Mouse (Mus musculus) urinary bladder, postnatal 25 days (tissue): ENCODE measurements around the gene Parva.

ENCODE experiments used
- DNase-seq: peaks from one replicate; pipeline ENCODE4 v3.0.0; 2022; ENCODE audit warnings: low spot score

Gene Parva

DNA sequence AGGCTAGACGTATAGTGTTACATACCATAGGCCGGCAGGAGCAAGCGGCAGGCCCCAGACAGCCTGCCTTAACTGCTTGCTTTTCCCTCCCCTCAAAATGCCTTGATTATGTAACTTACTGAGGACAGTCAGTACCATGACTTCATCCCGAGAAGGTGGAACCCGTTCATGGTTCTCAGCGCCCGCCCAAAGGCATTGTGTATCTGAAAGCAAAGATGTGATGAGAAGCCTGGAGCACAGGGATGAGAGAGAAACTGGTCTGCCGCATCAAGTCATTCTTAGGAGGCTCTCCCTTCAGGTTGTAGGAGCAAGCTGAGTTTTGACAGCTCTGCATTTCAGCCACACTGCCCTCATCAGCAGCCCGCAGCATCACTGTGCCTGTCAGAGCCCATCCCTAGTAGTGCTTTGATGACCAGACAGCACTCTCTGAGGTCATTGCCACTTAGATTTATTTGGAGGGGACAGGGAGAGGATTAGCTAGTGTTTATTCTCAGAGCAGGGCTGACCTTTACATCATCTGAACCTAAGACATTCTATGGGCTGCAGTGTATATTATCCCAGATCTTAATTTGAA is 45.5 kb downstream of the Parva start:
- DNase-seq, result no peak

DNA sequence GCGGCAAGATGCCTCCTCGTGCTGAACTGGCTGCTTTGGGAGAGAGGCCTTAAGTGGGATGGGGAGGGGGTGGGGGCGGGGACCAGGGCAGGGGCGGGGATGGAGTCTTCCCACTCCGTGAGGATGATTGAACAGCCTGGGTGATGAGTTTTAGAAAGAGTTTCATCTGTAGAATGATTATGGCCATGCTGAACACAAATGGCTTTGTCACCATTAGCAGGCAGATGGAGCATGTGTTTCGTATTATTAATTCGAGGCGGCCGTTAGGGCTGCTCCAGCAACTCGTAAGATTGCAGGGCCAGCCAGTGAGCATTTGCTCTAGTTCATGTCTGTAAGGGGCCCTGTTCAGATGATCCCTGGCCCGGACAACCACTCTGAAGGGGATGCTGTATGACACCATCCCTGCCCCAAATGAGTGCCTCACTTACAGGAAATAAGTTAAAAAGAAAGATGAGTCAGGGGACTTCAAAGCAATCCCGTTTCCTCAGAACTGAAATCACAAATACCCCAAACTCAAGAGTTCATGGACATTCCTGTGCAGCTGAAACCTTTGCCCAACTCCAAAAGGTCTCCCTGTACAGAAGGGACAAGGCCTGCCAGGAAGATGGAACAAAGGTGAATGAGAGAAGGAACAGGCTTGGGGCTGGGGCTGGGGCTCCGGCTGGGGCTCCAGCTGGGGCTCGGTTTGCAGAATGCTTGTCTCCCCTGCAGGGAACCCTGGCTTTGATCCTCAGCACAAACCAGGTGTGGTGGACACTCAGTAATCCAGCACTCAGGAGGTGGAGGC is 46.5 kb downstream of the Parva start:
- DNase-seq, result no peak

DNA sequence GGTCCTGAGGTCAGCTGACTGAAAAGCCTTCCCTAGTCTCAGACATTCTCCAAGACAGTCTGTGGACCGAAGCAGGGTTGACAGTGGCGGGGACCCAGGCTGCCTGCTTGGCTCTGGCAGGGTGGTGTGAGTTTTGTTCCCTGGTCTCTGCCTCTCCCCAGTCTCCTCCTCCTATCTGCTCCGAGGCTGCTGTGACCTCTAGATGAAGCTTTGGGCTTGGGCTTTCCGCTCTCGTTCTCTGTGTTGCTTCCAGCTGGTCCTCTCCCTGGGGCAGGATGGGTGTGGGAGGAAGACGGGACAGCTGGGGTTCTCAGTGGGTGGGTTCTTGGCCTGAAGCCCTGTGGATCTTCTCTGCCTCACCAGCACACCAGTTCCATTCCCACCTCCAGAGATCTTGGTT is 51.8 kb downstream of the Parva start:
- no peak for DNase-seq

DNA sequence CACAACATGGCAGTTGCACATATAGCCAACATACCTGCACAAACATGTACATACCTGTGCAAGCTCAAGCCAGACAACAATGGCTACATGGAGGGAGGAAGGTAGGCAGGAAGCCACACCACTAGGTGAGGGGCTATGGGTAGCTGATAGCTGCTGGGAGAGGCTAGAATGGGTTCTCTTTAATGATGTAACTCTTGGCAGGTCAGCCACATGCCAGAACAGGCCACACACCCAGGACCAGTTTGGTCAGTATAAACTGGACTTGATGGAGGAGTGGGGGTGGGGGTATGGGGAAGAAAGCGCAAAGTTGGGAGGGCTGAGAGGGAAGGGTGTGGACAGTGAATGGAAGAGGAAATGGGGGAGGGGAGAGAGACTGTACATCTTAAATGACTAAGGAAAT is 53.7 kb downstream of the Parva start:
- no peak for DNase-seq

DNA sequence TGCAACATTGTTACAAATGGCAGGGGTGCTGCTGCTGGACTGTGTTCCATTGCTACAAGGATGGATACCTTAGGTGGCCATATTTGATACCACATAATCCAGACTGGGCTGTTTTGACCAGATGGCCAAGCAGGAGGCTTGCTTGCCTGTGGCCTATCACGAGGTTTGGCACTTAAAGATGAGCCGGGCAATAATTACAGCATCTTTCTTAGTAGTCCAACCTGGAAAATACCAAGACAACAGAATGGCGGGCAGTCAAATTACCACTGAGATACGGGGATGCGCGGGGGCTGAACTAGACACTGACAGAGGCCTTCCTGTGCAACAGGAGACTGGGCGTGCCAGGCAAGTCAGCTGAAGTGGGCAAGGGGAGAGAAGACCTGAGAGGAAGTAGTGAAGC is 55.3 kb downstream of the Parva start:
- no peak for DNase-seq

DNA sequence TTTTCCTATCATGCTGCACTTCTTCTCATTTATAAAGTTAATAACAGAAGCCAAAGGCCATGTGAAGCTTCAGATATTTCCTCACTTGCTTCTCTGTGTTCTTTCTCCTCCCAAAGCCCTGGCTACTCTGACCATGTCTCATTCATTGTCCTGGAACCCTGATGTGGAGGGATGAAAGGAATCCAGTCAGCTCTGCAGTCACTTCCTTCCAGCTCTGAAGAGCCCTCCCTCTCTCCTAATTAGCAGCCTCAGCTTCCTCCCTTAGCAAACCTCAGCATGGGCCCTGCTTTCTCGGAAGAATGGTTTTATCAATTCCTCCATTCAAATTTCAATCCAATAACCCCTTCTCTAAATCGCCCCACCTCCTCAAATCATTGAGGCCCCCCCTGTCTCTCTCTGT is 56.1 kb downstream of the Parva start:
- DNase-seq, result no peak

DNA sequence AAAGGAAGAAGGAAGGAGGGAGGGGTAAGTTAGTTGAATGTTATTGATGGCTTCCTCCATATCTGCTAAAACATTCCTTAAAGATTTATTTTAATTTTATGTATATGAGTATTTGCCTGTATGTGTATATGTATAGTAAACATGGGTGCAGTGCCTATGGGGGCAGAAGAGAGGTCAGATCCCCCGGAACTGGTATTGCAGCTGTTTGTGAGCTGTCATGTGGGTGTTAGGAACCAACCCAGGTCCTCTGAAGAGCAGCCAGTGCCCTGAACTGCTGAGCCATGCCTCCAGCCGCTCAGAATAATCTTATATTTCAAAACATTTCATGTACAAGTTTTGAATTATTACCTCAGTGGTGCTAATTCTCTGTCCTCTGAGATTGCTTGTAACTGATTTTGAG is 63.5 kb downstream of the Parva start:
- no peak for DNase-seq

DNA sequence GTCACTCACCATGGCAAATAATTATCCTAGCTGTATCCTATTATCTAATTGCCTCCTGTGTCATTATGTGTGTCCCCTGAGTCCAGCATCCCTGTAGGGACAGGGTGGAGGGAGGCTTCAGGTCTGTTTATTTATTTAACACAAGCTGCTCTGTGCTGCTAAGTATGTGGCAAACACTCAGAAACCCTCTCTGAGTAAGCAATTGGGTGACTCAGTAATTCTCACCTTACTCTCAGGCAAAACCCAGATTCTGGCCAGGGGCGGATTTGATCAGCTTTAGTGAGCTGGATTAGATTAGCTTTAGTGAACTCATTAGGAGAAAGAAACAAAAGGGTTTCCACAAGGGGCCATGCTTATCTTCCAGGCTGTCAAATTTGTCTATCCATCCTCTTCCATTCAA is 64.4 kb downstream of the Parva start:
- no peak for DNase-seq

DNA sequence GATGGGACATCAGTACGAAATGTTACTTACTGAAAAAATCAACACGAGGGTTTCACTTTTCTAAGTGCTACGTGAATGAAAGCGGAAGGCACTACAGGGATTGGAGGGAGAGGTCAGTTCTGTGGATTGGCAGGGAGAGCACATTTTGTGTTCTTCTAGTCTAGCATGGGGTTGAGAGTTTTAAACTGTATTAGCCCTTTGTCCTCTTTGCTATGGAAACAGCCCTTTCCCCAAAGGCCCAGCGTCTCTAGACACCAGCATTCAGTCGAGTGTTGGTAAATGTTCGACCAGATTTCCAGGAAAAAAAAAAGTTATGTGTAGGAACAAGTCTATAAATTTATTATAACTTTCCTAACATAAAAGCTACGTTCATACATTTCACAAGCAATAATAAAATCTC is 68.6 kb downstream of the Parva start:
- DNase-seq, result no peak

DNA sequence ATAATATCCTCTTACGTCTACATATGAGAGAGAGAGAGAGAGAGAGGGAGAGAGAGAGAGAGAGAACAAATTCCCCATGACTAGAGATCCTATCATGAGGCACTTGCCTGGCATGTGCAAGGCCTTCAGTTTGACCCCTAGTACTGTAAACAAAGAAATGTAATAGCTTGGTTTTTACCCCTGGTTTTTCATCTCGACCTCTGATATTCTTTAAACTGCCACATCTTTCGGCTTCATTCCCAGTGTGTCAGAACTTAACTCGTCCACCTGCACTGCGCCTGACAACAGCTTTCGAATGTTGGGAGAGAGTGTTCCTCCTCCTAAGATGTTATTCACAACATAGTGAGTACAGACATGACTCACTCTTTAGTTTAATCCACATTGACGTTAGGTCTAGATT is 69.6 kb downstream of the Parva start:
- no peak for DNase-seq

DNA sequence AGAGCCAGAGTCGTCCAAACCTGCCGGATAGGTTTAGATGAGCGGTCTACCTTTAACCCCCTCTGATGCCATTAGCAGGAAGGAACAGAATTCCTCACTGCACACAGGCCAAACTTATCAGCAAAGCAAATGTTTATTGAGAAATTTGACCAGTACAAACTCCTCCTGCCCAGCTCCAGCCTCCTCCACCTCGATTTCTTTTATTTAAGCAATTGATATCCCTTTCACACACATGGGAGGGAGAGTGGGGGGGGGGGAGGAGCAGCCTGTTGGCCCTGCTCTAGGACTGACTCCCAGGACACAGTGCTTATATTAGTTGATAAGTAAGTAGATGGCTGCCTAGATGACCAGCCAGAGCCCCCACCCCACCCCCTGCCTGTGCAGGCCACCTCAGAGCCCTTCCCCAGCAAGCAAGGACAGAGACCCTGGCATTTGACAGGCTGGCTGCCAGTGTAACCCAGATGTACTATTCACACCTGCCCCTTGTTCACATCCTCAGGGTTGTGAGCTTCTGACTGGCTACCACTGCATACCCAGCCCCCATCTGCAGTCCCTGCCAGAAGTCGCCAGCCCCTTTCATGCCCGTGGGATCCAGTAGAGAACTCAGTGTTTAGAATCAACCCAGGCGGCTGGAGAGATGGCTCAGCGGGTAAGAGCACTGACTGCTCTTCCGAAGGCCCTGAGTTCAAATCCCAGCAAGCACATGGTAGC is 71.4 kb downstream of the Parva start:
- no peak for DNase-seq

DNA sequence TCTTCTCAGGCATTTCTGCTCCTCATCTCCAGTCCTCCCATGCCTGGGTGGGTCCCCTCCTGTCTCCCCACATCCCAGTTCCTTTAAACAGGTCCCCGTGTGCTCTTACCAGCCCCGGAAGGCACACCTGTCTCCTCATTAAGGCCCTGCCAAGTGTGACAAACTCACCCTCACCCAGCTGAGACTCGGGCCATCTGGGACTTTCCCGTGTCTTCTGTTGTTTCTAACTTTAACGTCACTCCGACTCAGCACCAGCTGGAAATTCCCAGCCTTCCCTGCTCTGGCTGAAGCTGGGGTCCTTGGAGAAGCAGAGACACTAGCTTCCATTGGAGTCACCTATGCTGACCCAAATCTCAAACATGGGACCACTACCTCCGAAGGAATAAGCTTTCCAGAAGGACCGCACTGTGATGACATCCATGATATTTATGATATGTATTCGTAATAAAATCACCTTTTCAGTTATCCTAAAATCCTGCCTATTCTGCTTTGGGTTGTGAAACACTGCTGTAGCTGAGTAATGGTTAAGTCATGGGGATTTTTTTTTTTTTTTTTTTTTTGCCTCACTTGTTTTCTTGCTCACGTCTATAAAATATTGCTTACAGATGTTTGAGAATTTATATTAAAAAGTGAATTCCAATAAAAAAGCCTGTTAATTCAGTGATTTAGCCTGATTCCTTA is 72.3 kb downstream of the Parva start:
- DNase-seq, result no peak

DNA sequence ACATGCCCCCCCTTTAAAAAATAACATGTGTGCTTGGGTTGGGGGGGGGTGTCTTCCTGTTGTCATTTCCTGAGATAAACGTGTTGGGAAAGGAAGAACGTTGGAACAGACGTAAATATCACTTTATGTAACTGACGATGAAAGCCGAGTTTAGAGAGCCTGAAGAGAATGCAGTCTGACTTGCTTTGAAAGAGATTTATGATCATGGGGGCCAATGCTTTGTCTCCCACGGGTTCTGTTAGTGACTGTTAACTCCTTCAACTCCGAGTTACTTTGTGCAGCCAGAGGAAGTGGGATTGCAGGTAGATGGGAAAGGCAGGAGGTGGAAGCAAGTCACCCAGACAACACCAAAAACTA is 72.8 kb downstream of the Parva start:
- DNase-seq, result no peak

DNA sequence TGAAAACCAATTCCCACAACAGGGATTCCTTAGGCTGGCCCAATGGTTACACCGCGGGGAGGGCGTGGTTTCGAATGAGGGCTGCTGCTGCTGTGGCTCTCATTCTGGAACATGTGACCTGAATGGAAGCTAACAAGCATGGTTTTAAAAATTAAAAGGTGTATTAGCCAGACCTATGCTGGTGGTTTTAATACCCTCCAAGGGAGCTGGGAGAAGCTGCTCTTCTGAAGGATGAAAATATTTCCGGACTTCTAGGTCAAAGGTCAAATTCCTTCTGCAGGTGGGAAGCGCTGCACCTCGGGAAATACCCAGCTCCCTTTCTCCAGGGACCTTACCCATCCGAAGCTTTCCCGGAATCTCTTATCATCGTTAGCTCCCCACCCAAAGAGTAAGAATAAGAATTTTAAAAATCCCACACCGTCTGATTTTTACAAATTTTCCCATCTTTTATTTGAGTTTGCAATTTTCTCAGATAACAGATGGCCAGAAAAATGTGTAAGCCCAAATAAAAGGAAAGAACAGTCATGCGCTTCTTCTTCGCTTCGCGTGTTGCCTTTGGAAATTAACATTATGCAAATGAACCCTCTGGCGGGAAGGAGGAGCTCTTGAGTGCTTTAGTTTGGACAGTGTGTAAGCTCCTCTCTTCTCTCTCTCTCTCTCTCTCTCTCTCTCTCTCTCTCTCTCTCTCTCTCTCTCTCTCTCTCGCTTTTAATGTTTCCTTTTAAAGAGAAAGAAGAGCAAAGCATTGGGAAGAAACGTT is 74.9 kb downstream of the Parva start:
- DNase-seq, result no peak

DNA sequence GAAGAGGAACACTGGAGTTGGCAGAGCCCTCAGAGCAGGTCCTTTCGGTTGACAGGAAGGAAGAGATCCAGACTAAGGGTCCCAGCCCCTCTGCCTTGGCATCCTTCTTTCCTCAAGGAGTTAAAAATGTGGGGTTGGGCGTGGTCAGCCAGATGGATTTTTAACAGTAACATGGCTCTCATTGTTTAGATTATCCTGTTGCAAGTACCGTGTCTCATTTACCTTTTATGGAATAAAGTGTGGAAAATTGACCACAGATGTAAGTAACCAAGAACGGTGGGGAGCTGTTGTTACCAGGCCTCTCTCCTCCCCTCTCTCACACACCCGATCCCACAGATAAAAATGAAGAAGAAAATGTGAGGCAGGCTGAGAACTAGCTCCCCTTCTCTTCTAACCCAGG is 75.5 kb downstream of the Parva start:
- no peak for DNase-seq

DNA sequence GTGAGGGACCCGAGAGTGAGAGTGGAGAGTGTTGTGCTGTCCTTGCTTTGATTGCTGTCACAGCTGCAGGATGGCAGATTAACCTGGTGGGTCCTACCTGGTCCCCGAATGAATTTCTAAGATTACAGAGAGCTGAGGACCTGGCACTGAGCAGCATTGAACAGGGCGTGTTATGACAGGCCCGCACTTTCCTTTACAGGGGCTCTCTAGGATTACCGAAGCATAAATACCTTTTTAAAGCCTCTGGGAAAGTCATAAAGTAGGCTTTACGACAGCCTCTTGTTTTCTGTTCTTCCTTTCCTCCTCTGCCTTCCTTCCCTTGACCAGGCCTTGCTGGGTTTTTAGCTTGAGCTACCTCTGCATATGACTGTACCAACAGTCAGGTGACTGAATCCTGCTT is 76.1 kb downstream of the Parva start:
- DNase-seq, result no peak

DNA sequence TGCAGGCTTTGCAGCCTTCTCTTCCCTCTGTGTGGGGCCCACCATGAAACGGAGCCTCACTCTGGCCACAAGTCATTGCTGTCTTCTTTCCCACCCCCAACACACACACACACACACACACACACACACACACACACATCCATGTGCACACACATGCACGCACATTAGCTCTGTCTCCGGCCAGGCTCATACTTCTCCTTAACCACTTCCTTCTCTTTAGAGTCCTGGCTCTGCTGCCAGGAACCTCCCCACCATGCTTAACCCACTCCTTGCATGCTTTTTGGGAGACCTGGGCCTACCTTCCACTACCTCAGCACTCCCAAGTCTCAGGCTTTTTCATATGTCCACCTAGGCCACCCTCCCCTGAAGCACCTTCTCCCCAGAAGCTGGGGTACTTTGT is 76.6 kb downstream of the Parva start:
- DNase-seq, result no peak

DNA sequence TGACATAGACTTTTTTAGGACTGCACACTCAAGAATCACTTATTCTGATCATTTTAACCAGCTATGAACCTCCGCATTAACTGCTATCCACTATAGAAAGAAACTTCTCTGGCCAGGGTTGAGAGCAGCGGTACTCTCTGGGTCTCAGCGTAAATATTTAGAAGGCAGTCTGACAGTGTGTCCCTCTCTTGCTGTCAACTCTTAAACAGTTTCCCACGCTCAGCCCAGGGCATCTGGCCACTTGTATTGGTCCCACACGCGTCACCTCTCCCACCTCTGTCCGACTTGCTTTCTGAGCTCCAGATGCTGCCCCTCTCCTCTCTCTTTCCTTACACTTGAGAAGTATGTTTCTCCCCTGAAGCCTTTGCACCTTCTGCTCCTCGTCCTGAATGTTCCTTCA is 81.8 kb downstream of the Parva start:
- no peak for DNase-seq

DNA sequence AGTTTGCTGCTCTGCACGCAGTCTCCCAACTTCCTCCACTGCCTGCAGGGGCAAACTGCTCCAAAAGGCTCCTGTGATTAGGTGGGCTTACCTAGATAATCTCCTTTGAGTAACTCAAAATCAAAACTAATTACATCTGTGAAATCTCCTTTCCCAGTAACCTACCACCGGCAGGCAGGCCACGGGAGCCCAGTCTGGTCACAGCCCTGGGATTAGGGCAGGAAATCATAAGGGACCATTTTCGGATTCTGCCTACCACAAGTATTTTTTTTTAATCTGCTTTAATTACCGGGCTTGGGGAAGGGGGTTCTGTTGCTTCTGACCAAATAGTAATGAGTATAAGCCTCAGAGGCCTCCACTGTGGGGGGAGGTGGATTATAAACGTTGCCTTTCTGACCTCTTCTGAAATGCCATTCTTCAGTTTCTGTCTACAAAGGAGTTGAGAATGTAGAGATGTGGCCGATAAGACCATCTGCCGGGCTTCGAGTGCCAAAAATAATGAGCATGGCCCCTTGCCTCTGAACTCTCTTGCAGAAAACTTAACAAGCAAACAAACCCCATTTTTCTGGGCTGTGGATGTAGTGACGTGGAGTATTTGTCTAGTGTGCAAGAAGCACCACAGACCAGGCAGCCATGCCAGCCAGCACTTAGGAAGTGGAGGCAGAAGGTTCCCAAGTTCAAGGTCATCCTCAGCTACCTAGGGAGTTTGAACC is 83.2 kb downstream of the Parva start:
- no peak for DNase-seq

DNA sequence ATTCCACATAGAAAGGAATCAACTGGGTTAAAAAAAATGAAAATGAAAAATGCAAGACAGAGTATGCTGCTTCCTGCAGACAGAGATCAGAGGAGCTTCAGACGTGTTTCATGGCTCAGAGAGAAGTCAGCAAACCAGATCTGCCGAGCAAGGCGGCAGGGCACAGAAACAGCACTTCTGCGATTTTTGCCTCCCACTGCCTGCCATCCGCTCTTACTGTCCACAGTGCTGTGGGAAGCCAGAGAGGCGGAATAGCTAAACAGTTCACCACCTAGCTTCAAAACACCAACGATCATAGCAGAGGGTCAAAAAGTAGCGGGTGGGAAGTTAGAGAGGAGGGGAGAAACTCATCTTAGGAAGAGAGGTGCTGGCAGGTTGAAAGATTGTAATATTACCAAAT is 84.0 kb downstream of the Parva start:
- DNase-seq, result no peak

DNA sequence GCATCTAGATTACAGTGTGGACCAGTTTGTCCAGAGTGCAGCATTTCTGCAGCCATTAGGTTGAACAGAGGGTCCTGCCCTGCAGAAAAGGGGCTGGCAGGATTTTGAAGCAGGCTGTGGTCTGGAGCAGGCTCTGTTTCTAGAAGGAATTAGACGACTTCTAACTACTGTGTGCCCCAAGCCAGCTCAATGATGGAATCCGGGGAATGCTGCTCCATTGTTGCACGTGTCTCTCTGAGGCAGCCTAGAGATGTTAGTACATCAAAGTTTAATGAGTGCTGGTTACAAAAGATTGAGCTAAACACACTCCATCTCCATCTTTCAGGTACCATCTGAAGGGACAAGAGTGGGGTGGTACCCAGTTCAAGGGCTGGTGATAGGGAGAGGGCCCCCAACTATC is 85.0 kb downstream of the Parva start:
- DNase-seq, result no peak

DNA sequence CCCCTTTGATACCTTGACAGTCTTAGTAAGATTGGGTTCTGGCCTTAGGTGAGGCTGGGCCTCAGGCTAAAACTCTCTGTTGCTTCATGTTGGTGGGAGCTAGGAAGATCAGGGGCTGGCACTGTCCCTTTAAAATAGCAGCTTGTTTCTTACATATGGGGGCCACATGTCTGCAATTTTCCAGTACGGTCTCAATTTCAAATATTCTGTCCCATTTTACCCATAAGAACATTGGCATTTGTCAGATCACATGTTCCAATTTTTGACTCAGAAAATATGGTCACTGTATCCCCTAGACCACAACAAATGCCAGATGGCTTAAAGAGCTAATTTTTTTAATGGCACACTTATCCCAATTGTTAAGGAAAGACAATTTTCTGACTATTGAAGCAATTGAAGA is 85.6 kb downstream of the Parva start:
- no peak for DNase-seq
